Mouse (Mus musculus) layer of hippocampus, postnatal 14 days (tissue): ENCODE measurements around the gene Fam13a. TPM values are rescaled to one million over a fixed set of nuclear protein-coding genes. Genes with fewer than 3 reads are reported as not detected.

Experiments
- DNase-seq, 2 experiments: peaks; one replicate each; pipeline ENCODE4 v3.0.0; 2021 to 2022; ENCODE audit warnings: low spot score in 2 of 2, mixed read lengths in 1 of 2
- long read RNA-seq, 2 experiments: library from polyadenylated mRNA; stranded (forward); transcript quantifications; one replicate each; pipeline ENCODE4 v2.0.0; 2021
- total RNA-seq, 2 experiments: library from RNA; stranded (reverse); gene quantifications; 2 replicates each; pipeline ENCODE4 v1.2.3; 2021

Gene Fam13a
- total RNA-seq: 10 to 100 TPM; 17.3 to 17.7 TPM
- long read RNA-seq, experiment 1, full-length matches to known transcripts: 1 of 5 reads
- long read RNA-seq, experiment 1, partial matches to known transcripts: 3 of 5 reads
- long read RNA-seq, experiment 1, other reads (novel, unspliced or antisense): 1 of 5 reads
- long read RNA-seq, experiment 2, full-length matches to known transcripts: 3 of 7 reads
- long read RNA-seq, experiment 2, partial matches to known transcripts: 3 of 7 reads
- long read RNA-seq, experiment 2, other reads (novel, unspliced or antisense): 1 of 7 reads

- peak; percentile 72 to 86 for DNase-seq
Measured at GRCm38 (mm10) chr6:59024164-59024724, at the start of gene Fam13a. TSS of gene Fam13a (minus strand) at chr6:59024549.

DNA sequence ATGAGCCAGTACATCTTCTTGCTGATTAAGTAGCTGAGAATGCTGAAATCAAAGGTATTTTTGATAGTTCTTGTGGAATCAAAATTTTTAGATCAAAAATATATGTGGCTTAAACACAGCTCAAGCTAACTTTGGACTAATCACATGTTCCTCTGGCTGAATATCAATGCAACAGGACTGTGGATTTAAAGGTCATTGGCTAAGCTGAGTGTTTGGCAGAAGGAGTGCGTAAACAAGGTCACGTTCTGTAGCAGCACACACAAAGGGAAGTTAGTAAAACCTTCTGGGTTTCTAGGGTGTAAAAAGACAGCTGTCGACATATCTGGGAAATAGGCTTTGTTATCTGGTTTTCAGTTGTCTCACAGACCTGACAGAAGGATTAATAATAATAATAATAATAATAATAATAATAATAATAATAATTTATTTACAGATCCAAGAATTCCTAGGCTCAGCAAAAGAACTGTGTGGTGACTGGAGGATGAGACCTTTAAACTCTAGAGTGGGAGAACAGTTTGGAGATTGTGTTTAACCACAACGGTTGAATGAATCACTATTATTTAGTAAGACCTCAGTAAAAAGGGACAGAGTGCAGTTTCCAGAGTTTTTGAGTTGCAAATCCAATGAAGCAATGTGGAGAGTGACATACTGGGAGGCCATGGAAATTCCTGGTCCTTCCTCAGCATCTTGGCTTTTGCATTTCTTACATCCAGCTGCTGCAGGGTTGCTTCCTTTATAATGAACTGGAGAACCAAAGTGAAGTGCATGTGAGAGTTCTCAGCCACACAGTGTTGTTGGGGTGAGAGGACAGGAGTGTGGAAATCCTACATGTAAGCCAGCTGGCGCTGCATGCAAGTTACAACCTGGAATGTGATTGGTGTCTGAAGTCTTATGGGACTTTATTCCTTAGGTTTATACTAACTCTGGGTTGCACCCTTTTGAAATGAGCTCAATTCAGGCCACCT is 48.0 kb upstream of the Fam13a start:
- DNase-seq: no peak

DNA sequence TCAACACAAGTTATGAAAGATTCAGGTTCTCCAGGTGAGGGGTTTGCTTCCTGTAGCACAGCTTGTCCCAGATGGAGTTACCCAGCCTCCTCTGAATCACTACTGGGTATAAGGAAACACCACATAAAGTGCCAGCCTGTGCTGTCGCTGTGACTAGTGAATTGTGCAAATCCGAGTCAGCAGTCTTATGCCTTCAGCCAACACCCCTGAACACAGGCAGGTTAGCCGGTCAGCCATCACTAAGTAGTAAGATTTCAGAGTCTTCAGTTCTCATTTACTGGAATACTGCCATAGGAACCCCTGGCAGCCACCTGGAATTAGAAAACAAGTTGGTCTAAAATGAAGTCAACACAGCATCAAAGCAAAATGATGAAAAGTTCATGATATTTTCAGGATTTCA is 47.3 kb upstream of the Fam13a start:
- DNase-seq: no peak

- DNase-seq: no peak
Measured at GRCm38 (mm10) chr6:59068187-59068586, 43.8 kb upstream of the Fam13a start.

GRCm38 (mm10) chr6:59064440-59064839 is 40.1 kb upstream of the Fam13a start:
- DNase-seq: no peak

- DNase-seq: no peak
Measured at GRCm38 (mm10) chr6:59053232-59053631, 28.9 kb upstream of the Fam13a start.

- no peak for DNase-seq
Measured at GRCm38 (mm10) chr6:59039719-59040118, 15.4 kb upstream of the Fam13a start.

- no peak for DNase-seq
Measured at GRCm38 (mm10) chr6:59032748-59033147, 8.4 kb upstream of the Fam13a start.

DNA sequence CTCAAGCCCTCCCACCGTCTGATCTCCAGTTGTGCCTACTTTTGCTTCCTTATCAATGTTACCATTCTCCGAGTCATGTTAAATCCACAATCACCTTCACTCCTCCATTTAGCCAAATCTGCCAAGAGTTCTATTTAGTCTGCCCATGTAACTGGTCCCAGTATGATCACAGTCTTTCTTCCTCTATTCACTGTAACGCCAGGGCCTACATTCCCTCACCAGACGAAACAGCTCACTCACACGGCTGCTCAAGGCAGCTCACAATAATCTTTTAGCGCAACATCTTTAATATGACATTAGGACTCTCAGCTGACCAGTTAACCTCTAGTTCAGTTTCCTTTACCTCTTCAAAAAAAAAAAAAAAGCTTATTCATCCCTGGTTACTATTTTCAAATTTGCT is 7.2 kb upstream of the Fam13a start:
- no peak for DNase-seq

GRCm38 (mm10) chr6:59030667-59031066 is 6.3 kb upstream of the Fam13a start:
- DNase-seq: no peak

DNA sequence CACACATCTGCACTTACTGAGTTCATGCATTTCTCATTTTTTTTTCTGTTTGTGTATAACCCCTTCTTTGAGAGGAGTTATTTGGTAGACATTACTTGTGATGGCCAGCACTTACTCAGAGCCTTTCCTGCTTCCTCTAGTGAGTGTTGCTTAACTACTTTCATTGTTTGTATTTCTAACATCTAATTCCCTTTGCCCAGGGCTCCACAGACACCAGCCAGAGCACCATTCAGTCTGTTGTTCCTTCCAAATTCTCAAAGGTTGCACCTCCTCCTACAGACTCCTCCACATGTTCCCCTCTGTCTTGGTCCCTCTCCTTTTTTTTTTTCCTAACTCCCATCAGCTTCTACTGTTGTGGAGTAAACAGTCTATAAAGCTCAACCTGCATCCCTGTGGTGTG is 5.7 kb upstream of the Fam13a start:
- DNase-seq: no peak

DNA sequence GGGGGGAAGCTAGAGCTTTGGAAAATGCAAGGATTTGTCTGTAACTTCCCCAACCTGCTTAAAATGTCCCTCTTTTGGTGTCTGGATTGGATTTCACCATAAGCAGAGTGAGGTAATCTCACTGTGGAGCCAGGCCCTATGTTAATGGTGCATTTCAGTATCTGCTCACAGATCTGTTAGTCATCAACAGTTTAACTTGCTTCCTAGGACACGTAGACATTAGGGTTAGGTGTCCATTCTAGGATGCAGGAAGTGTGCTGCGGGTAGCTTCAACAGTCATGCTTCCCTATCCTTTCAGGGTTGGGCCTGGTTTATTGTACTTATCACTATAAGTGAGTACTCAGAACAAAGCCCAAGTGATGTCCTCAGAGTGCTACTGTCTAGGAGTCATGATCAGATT is 4.5 kb upstream of the Fam13a start:
- DNase-seq: no peak

- no peak for DNase-seq
Measured at GRCm38 (mm10) chr6:59024806-59025205, 457 bp upstream of the Fam13a start.

GRCm38 (mm10) chr6:59023455-59024163 is 740 bp downstream of the Fam13a start:
- DNase-seq: no peak

DNA sequence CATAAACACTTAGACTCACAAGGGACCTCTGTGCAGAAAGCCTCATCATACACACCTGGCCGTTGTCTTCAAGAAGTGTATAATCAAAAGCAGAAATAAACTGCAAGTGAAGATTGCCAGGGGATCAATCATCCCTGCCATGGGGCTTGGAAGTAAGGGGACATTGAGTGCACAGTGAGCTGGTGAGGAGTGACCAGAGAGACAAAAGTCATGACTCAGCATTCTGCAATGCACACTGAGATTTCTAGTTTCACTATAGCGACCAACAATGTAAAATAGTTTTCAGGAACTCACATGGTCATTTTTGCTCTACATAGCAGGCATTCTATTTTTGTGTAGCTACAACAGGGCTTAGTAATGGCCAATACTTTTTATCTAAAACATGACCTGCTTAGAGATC is 1.7 kb downstream of the Fam13a start:
- no peak for DNase-seq

DNA sequence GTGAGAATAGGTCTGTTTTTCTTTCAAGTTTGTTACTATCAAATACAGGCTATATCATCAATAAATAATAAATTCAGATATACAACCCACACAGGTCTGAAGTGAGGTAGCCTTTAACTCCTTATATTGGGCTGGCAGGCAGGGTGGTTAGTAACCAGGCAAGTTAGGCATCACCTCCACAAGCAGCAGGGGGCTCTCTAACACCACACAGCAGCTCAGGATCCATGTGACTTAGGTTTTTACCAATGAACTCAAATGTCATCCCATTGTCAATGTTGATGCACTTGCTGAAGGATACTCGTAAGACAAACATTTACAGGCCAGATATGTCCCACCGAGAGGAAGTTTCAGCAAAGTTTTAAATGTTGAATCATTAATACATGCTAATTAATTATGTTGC is 4.0 kb downstream of the Fam13a start:
- no peak for DNase-seq

DNA sequence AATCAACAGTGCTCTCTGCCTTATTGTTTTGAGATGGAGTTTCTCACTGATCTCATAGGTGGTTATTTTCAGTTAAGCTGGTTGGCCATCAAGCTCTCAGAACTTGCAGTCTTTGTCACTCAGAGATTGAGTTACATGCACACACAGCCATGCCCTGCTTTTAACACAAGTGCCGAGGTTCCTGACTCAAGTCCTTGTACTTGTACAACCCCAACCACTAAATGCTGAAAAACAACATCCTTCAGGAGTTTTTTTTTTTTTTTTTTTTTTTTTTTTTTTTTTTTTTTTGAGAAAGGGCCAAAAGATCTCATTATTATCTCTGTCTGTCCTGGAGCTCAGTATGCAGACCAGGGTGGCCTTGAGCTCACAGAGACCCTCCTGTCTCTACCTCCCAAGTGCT is 4.5 kb downstream of the Fam13a start:
- no peak for DNase-seq

DNA sequence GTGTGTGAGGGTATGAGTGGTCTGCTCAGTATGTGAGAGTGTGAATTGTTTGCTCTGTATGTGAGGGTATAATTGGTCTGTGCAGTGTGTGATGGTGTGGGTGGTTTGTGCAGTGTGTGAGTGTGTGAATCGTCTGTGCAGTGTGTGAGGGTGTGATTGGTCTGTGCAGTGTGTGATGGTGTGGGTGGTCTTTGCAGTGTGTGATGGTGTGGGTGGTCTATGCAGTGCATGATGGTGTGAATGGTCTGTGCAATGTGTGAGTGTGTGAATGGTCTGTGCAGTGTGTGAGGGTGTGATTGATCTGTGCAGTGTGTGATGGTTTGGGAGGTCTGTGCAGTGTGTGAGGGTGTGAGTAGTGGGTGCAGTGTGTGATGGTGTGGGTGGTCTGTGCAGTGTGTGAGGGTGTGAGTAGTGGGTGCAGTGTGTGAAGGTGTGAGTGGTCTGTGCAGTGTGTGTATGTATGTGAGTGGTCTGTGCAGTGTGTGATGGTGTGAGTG is 8.0 kb downstream of the Fam13a start:
- DNase-seq: no peak

GRCm38 (mm10) chr6:59014760-59015159 is 9.6 kb downstream of the Fam13a start:
- DNase-seq: no peak

- DNase-seq: no peak
Measured at GRCm38 (mm10) chr6:59014088-59014759, 10.1 kb downstream of the Fam13a start.

- no peak for DNase-seq
Measured at GRCm38 (mm10) chr6:59010792-59011191, 13.6 kb downstream of the Fam13a start.
